Mouse (Mus musculus) ES-E14 (cell line): Measurements from ENCODE around the gene Prr7. TPM values are rescaled to one million over a fixed set of nuclear protein-coding genes. Genes with fewer than 3 reads are reported as not detected.
A peak's percentile ranks its signal among the peaks of the same experiment; 100 is the strongest.

Experiments used
- DNase-seq: peaks from one replicate; pipeline ENCODE4 v3.0.0-alpha.2; 2013; ENCODE audit warnings: low read depth, low spot score
- H3K27ac ChIP-seq: 2 replicates; pipeline ENCODE4 v1.5.1; 2012; ENCODE audit warnings: low read depth, mild to moderate bottlenecking, low read length, moderate library complexity, mixed read lengths; ENCODE audit not compliant: poor library complexity, insufficient read depth, severe bottlenecking
- H3K36me3 ChIP-seq: 2 replicates; pipeline ENCODE4 v1.6.1; 2012; ENCODE audit warnings: mild to moderate bottlenecking, low read length, moderate library complexity, mixed read lengths; ENCODE audit not compliant: control insufficient read depth, poor library complexity, insufficient read depth, severe bottlenecking
- H3K4me1 ChIP-seq, 2 experiments: fragments of 150-350 bp in 1 of 2; sonication (generic) in 1 of 2; 2 replicates each; pipeline ENCODE4 v1.6.1; 2012; ENCODE audit warnings: low read length in 2 of 2, mild to moderate bottlenecking in 1 of 2, mixed read lengths in 1 of 2; ENCODE audit not compliant: control insufficient read depth in 2 of 2, insufficient read depth in 2 of 2, poor library complexity in 1 of 2
- H3K4me3 ChIP-seq, 2 experiments: fragments of 150-350 bp in 1 of 2; sonication (generic) in 1 of 2; 2 replicates each; pipeline ENCODE4 v1.5.1; 2012; ENCODE audit warnings: low read length in 2 of 2, low read depth in 1 of 2, mild to moderate bottlenecking in 1 of 2, mixed read lengths in 1 of 2; ENCODE audit not compliant: insufficient read depth in 1 of 2, poor library complexity in 1 of 2, severe bottlenecking in 1 of 2
- H3K9ac ChIP-seq: 2 replicates; pipeline ENCODE4 v1.6.1; 2012; ENCODE audit warnings: low read depth, mild to moderate bottlenecking, low read length, mixed read lengths; ENCODE audit not compliant: poor library complexity, insufficient read depth, severe bottlenecking
- H3K9me3 ChIP-seq: fragments of 150-350 bp; sonication (generic); 2 replicates; pipeline ENCODE4 v1.6.1; 2012; ENCODE audit warnings: low read depth, mild to moderate bottlenecking, low read length; ENCODE audit not compliant: control insufficient read depth, insufficient read depth
- CHD2 ChIP-seq: IDR thresholded peaks from 2 replicates; pipeline ENCODE4 v1.6.1; 2014; ENCODE audit warnings: mild to moderate bottlenecking, low read depth, low read length, inconsistent platforms
- HCFC1 ChIP-seq: IDR thresholded peaks from 2 replicates; pipeline ENCODE4 v1.6.1; 2012; ENCODE audit warnings: low read length, inconsistent platforms, borderline replicate concordance; ENCODE audit not compliant: insufficient read depth
- MAFK ChIP-seq: IDR thresholded peaks from 2 replicates; pipeline ENCODE4 v1.6.1; 2014; ENCODE audit warnings: mild to moderate bottlenecking, low read depth, low read length, inconsistent platforms; ENCODE audit not compliant: insufficient read depth
- ZC3H11A ChIP-seq: IDR thresholded peaks from 2 replicates; pipeline ENCODE4 v1.6.1; 2012; ENCODE audit warnings: low read depth, mild to moderate bottlenecking, inconsistent platforms, low read length, borderline replicate concordance
- ZNF384 ChIP-seq: IDR thresholded peaks from 2 replicates; pipeline ENCODE4 v1.6.1; 2012; ENCODE audit warnings: low read depth, low read length, inconsistent platforms
- in situ Hi-C, 2 experiments: fragments of 600-800 bp; cut with MboI; formaldehyde crosslinking; loops; one replicate each; pipeline ENCODE4 v1.15.1; 2025; ENCODE audit warnings: low sequenced_read_pairs in 2 of 2, inconsistent platforms in 1 of 2; ENCODE audit not compliant: unreplicated experiment in 2 of 2
- total RNA-seq: library from RNA; depleted of rRNA; stranded (reverse); fragments of 300-350 nt; gene quantifications from 2 replicates; pipeline ENCODE4 v1.2.3, GENCODE M21; 2012; rRNA removed

The Prr7 gene
- total RNA-seq = 2.5 and 5.8 TPM in 2 replicates

DNA sequence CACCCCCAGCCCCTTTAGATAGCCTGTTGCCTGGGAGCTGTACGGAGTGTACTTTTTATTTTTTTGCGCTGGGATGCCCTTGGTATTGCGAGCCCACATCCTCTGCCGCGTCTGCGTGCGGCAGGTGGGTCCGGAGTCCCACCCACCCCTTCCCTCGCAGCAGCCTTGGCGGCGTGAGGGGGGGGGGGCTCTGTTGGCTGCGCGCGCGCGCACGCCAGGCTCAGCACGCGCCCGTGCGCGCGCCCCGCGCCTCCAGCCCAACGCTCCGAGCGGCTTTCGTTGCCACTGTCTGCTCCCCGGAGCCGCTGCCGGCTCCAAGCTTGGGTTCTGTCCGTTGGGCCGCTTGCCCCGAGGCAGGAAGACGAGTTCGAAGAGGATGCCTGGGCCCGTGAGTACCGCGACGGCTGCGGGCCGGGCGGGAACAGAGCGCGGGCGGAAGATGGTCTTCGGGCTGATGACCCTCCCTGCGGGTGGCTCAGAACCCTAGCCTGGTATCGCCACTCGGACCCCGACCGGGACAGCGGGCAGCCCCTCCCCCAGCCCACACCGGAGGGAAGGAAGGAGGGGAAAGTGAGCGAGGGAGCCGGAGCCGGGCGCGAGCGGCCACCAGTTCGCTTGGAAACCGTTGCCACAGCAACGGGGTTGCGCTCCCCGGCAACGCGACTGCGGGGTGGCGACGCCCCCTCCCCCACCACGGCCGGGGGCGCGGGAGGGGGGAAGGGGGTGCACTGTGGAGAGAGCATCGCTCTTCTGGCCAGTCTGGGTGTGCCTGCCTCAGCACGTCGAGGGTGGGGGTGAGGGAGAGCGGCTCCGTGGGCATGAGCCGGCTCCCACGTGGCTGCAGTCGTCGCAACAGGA lies at the start of gene Prr7:
TSS of gene Prr7 (plus strand) at position 241 of the 858 bp plus-strand sequence.
- H3K4me3 ChIP-seq = peak within 1 kb of the TSS; percentile 69 to 70
- no peak for DNase-seq
- peaks cover 9% of the 10 kb centered on the region for H3K36me3 ChIP-seq
- no peaks in the 10 kb centered on the region for H3K9me3 ChIP-seq
- in situ Hi-C loops = no loop called here
- H3K9ac ChIP-seq = peak within 1 kb of the TSS; percentile 84
- TF ChIP-seq ZC3H11A (no peak), HCFC1 (no peak), MAFK (no peak), CHD2 (no peak), ZNF384 (no peak)
- H3K27ac ChIP-seq = peak within 1 kb of the TSS; percentile 12; the same call in 1 of the 2 replicates
- peaks cover 0 to 23% of the 10 kb centered on the region in 2 experiments; a peak in 1 of 4 replicates for H3K4me1 ChIP-seq

DNA sequence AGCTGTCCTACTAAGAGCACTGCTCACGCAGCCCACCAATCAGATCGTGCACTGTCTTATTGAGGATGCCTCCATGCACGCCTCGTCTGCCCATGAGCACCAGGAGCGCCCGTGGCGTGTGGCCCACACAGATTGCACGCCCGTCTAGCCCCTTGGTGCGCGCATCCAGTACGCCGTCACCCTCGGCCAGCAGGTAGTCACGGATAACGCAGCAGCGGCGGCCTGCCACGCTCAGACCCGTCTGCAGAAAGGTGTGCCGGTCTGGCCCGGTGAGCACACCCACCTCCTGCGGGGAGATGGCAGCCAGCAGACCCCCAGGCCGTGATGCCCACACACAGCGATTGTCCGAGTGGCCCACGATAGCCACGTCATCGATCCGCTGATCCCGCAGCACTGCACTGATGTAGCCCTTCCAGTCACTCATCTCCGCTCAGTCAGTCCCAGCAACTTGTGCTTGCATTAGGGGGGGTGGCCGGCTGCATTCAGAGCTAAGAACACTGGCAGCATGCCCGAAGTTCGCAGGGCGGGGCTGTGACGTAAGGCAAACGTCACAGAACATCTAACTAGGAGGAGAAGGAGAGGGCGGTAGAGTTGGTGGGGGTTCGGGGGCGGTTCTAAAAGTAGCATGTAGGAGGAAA lies 49.2 kb upstream of the Prr7 start, which contains the start of gene Pfn3:
TSS of gene Pfn3 (minus strand) at position 490 of the 638 bp plus-strand sequence.
- no peaks in the 10 kb centered on the region for H3K36me3 ChIP-seq
- no peaks in the 10 kb centered on the region for H3K9me3 ChIP-seq
- peak within 1 kb of the TSS; percentile 8 for H3K9ac ChIP-seq
- no peak for TF ChIP-seq ZNF384
- no peak for TF ChIP-seq ZC3H11A
- TF ChIP-seq MAFK = no peak
- no peak for TF ChIP-seq HCFC1
- peaks cover 0 to 2% of the 10 kb centered on the region in 2 experiments; a peak in 1 of 4 replicates for H3K4me1 ChIP-seq
- no peak for DNase-seq
- H3K27ac ChIP-seq = no peak within 1 kb of the TSS
- in situ Hi-C loops = loop anchor here in 1 of 2 experiments (5.0 kb wide), 1 partner anchor 52 kb away; no protein-coding TSS in a partner anchor
- H3K4me3 ChIP-seq = peak within 1 kb of the TSS; percentile 56 to 64

DNA sequence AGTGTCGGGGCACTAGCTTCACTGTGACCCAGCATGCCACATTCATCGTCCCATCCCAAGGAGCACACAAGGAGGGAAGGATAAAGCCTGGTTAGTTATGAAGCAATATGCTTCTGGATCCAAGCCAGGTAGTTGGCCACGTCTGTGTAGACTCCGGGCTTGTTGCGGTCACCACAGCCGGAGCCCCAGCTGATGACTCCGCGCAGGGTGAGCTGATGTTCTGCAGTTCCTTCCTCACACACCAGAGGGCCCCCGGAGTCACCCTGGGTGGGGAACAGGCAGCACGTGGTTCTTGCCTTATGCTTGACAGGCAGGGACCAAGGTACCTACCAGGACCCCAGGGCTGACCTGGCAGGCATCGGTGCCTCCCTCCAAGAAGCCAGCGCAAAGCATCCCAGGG lies 46.1 kb upstream of the Prr7 start:
- DNase-seq = peak; percentile 69
- H3K36me3 ChIP-seq = no peaks in the 10 kb centered on the region
- TF ChIP-seq MAFK (no peak), HCFC1 (no peak), ZC3H11A (no peak), ZNF384 (no peak), CHD2 (no peak)
- no peak overlapping the region for H3K27ac ChIP-seq
- H3K4me3 ChIP-seq = no peak overlapping the region
- H3K9ac ChIP-seq = no peak overlapping the region
- in situ Hi-C loops = no loop called here
- peaks cover 0 to 9% of the 10 kb centered on the region in 2 experiments; a peak in 2 of 4 replicates for H3K4me1 ChIP-seq
- H3K9me3 ChIP-seq = no peaks in the 10 kb centered on the region

DNA sequence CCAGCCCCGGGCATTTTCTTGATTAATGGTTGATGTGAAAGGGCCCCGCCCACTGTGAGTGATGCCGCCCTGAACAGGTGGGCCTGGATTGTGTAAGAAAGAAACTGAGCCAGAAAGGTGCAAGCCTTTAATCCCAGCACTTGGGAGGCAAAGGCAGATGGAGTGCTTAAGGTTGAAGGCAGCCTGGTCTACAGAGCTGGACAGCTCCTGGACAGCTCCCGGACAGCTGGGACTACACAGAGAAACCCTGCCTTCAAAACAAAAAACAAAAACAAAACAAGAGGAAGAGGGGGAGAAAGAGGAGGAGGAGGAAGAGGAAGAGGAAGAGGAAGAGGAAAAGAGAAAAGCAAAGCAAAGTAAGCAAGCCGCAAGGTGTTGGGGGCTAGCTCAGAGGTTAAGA lies 44.9 kb upstream of the Prr7 start:
- peaks cover 0 to 9% of the 10 kb centered on the region in 2 experiments; a peak in 2 of 4 replicates for H3K4me1 ChIP-seq
- no peaks in the 10 kb centered on the region for H3K9me3 ChIP-seq
- H3K4me3 ChIP-seq = no peak overlapping the region
- H3K9ac ChIP-seq = no peak overlapping the region
- H3K36me3 ChIP-seq = no peaks in the 10 kb centered on the region
- no peak overlapping the region for H3K27ac ChIP-seq
- DNase-seq = no peak
- in situ Hi-C loops = no loop called here
- TF ChIP-seq CHD2 (no peak), MAFK (no peak), HCFC1 (no peak), ZNF384 (no peak), ZC3H11A (no peak)
